Mouse (Mus musculus): ENCODE measurements around the gene D17H6S53E. TPM values are rescaled to one million over a fixed set of nuclear protein-coding genes. Genes with fewer than 3 reads are reported as not detected.

The D17H6S53E gene
- polyA plus RNA-seq, 1 experiment from 2014 or later: 15.4 TPM

- no peak for ATAC-seq
- H3K27me3 ChIP-seq (replicated peaks; ENCODE audit: control insufficient read depth, insufficient read depth, low read length): no peaks in the 10 kb centered on the region
- H3K4me3 ChIP-seq (ENCODE audit: low read length): peak overlapping the region; percentile 77; the same call in 1 of the 2 replicates
- peak overlapping the region; percentile 90; the same call in 1 of the 2 replicates for H3K4me2 ChIP-seq (ENCODE audit: low read depth, low read length)
- peaks cover 5% of the 10 kb centered on the region for H3K36me3 ChIP-seq (ENCODE audit: control insufficient read depth, insufficient read depth, low read length)
- H3K9me3 ChIP-seq (ENCODE audit: control insufficient read depth, low read length): no peaks in the 10 kb centered on the region
- 87% methylated on average over 1 of the region's 1 CpGs for WGBS
- H3K9ac ChIP-seq (ENCODE audit: low read depth, low read length): peak overlapping the region; percentile 91
- H3K27ac ChIP-seq (ENCODE audit: low read length): peak overlapping the region; percentile 94
- peaks cover 31% of the 10 kb centered on the region for H3K4me1 ChIP-seq (ENCODE audit: control insufficient read depth, insufficient read depth, low read length)
Observed at GRCm38 (mm10) chr17:35125081-35125480, 1.1 kb upstream of the D17H6S53E start.

- Histone ChIP-seq H3K27me3 (replicated peaks; ENCODE audit: control insufficient read depth, insufficient read depth, low read length) (no peaks in the 10 kb centered on the region), H3K4me2 (ENCODE audit: low read depth, low read length) (peak overlapping the region; percentile 90), H3K27ac (ENCODE audit: low read length) (peak overlapping the region; percentile 94), H3K4me3 (ENCODE audit: low read length) (peak overlapping the region; percentile 77), H3K9ac (ENCODE audit: low read depth, low read length) (peak overlapping the region; percentile 91), H3K4me1 (ENCODE audit: control insufficient read depth, insufficient read depth, low read length) (peaks cover 28% of the 10 kb centered on the region), H3K9me3 (ENCODE audit: control insufficient read depth, low read length) (no peaks in the 10 kb centered on the region), H3K36me3 (ENCODE audit: control insufficient read depth, insufficient read depth, low read length) (peaks cover 5% of the 10 kb centered on the region)
- ATAC-seq: no peak
- 12% methylated on average over 6 of the region's 6 CpGs for WGBS
Observed at GRCm38 (mm10) chr17:35125578-35125977, 595 bp upstream of the D17H6S53E start.

- Histone ChIP-seq H3K27ac (ENCODE audit: low read length) (peak overlapping the region; percentile 94), H3K36me3 (ENCODE audit: control insufficient read depth, insufficient read depth, low read length) (peaks cover 8% of the 10 kb centered on the region), H3K4me2 (ENCODE audit: low read depth, low read length) (peak overlapping the region; percentile 90), H3K27me3 (replicated peaks; ENCODE audit: control insufficient read depth, insufficient read depth, low read length) (no peaks in the 10 kb centered on the region), H3K9ac (ENCODE audit: low read depth, low read length) (peak overlapping the region; percentile 91), H3K4me1 (ENCODE audit: control insufficient read depth, insufficient read depth, low read length) (peaks cover 28% of the 10 kb centered on the region), H3K4me3 (ENCODE audit: low read length) (peak overlapping the region; percentile 77), H3K9me3 (ENCODE audit: control insufficient read depth, low read length) (no peaks in the 10 kb centered on the region)
- no peak for ATAC-seq
- WGBS: 57% methylated on average over 13 of the region's 13 CpGs
Observed at GRCm38 (mm10) chr17:35127017-35127416, 844 bp downstream of the D17H6S53E start.

- 66% methylated on average over 11 of the region's 11 CpGs for WGBS
- Histone ChIP-seq H3K36me3 (ENCODE audit: control insufficient read depth, insufficient read depth, low read length) (peaks cover 8% of the 10 kb centered on the region), H3K27me3 (replicated peaks; ENCODE audit: control insufficient read depth, insufficient read depth, low read length) (no peaks in the 10 kb centered on the region), H3K27ac (ENCODE audit: low read length) (no peak overlapping the region), H3K4me1 (ENCODE audit: control insufficient read depth, insufficient read depth, low read length) (peaks cover 28% of the 10 kb centered on the region), H3K9ac (ENCODE audit: low read depth, low read length) (no peak overlapping the region), H3K4me3 (ENCODE audit: low read length) (no peak overlapping the region), H3K9me3 (ENCODE audit: control insufficient read depth, low read length) (no peaks in the 10 kb centered on the region), H3K4me2 (ENCODE audit: low read depth, low read length) (no peak overlapping the region)
- no peak for ATAC-seq
Observed at GRCm38 (mm10) chr17:35128996-35129395, 2.8 kb downstream of the D17H6S53E start.

- H3K36me3 ChIP-seq (ENCODE audit: control insufficient read depth, insufficient read depth, low read length): peaks cover 8% of the 10 kb centered on the region
- ATAC-seq: no peak
- no peak overlapping the region for H3K9ac ChIP-seq (ENCODE audit: low read depth, low read length)
- peaks cover 18% of the 10 kb centered on the region for H3K4me1 ChIP-seq (ENCODE audit: control insufficient read depth, insufficient read depth, low read length)
- H3K9me3 ChIP-seq (ENCODE audit: control insufficient read depth, low read length): no peaks in the 10 kb centered on the region
- H3K27ac ChIP-seq (ENCODE audit: low read length): no peak overlapping the region
- WGBS: 84% methylated on average over 8 of the region's 8 CpGs
- no peak overlapping the region for H3K4me2 ChIP-seq (ENCODE audit: low read depth, low read length)
- no peak overlapping the region for H3K4me3 ChIP-seq (ENCODE audit: low read length)
- H3K27me3 ChIP-seq (replicated peaks; ENCODE audit: control insufficient read depth, insufficient read depth, low read length): no peaks in the 10 kb centered on the region
Observed at GRCm38 (mm10) chr17:35131038-35131437, 4.9 kb downstream of the D17H6S53E start.

- peaks cover 8% of the 10 kb centered on the region for H3K36me3 ChIP-seq (ENCODE audit: control insufficient read depth, insufficient read depth, low read length)
- no peak within 1 kb of the TSS for H3K9ac ChIP-seq (ENCODE audit: low read depth, low read length)
- no peaks in the 10 kb centered on the region for H3K9me3 ChIP-seq (ENCODE audit: control insufficient read depth, low read length)
- no peak within 1 kb of the TSS for H3K4me2 ChIP-seq (ENCODE audit: low read depth, low read length)
- no peak within 1 kb of the TSS for H3K4me3 ChIP-seq (ENCODE audit: low read length)
- H3K4me1 ChIP-seq (ENCODE audit: control insufficient read depth, insufficient read depth, low read length): peaks cover 19% of the 10 kb centered on the region
- ATAC-seq: no peak
- H3K27me3 ChIP-seq (replicated peaks; ENCODE audit: control insufficient read depth, insufficient read depth, low read length): no peaks in the 10 kb centered on the region
- H3K27ac ChIP-seq (ENCODE audit: low read length): no peak within 1 kb of the TSS
- 72% methylated on average over 15 of the region's 15 CpGs for WGBS
Observed at GRCm38 (mm10) chr17:35131500-35132173, 5.5 kb downstream of the D17H6S53E start, which contains the start of gene Apom. Apom (minus strand) TSS chr17:35132050.

GRCm38 (mm10) chr17:35132174-35132560 is 6.0 kb downstream of the D17H6S53E start:
- H3K4me3 ChIP-seq (ENCODE audit: low read length): no peak overlapping the region
- WGBS: 61% methylated on average over 3 of the region's 3 CpGs
- ATAC-seq: no peak
- peaks cover 8% of the 10 kb centered on the region for H3K36me3 ChIP-seq (ENCODE audit: control insufficient read depth, insufficient read depth, low read length)
- H3K4me1 ChIP-seq (ENCODE audit: control insufficient read depth, insufficient read depth, low read length): peaks cover 19% of the 10 kb centered on the region
- H3K27ac ChIP-seq (ENCODE audit: low read length): no peak overlapping the region
- no peaks in the 10 kb centered on the region for H3K9me3 ChIP-seq (ENCODE audit: control insufficient read depth, low read length)
- H3K4me2 ChIP-seq (ENCODE audit: low read depth, low read length): no peak overlapping the region
- no peak overlapping the region for H3K9ac ChIP-seq (ENCODE audit: low read depth, low read length)
- H3K27me3 ChIP-seq (replicated peaks; ENCODE audit: control insufficient read depth, insufficient read depth, low read length): no peaks in the 10 kb centered on the region

- peaks cover 3% of the 10 kb centered on the region; the same call in 1 of the 2 replicates for H3K36me3 ChIP-seq (ENCODE audit: control insufficient read depth, insufficient read depth, low read length)
- H3K27ac ChIP-seq (ENCODE audit: low read length): no peak overlapping the region
- 90% methylated on average over 7 of the region's 7 CpGs for WGBS
- no peak for ATAC-seq
- no peaks in the 10 kb centered on the region for H3K27me3 ChIP-seq (replicated peaks; ENCODE audit: control insufficient read depth, insufficient read depth, low read length)
- H3K4me1 ChIP-seq (ENCODE audit: control insufficient read depth, insufficient read depth, low read length): peaks cover 12% of the 10 kb centered on the region; the same call in 1 of the 2 replicates
- H3K4me3 ChIP-seq (ENCODE audit: low read length): no peak overlapping the region
- no peaks in the 10 kb centered on the region for H3K9me3 ChIP-seq (ENCODE audit: control insufficient read depth, low read length)
- H3K4me2 ChIP-seq (ENCODE audit: low read depth, low read length): no peak overlapping the region
- no peak overlapping the region for H3K9ac ChIP-seq (ENCODE audit: low read depth, low read length)
Observed at GRCm38 (mm10) chr17:35133517-35133916, 7.3 kb downstream of the D17H6S53E start.

- peak; percentile 95 for ATAC-seq
- WGBS: under 1% methylated on average over 65 of the region's 66 CpGs
- H3K4me3 ChIP-seq (ENCODE audit: low read length): peak within 1 kb of the TSS; percentile 71
Observed at GRCm38 (mm10) chr17:35134801-35135590, 8.8 kb downstream of the D17H6S53E start, which contains the start of gene Bag6. Bag6 (plus strand) TSS chr17:35135178.

More at GRCm38 (mm10) chr17:35134801-35135590, 8.8 kb downstream of the D17H6S53E start, which contains the start of gene Bag6:
- H3K27me3 ChIP-seq (replicated peaks; ENCODE audit: control insufficient read depth, insufficient read depth, low read length): no peaks in the 10 kb centered on the region
- H3K27ac ChIP-seq (ENCODE audit: low read length): peak within 1 kb of the TSS; percentile 84
- H3K4me1 ChIP-seq (ENCODE audit: control insufficient read depth, insufficient read depth, low read length): peaks cover 11% of the 10 kb centered on the region; the same call in 1 of the 2 replicates
- H3K9me3 ChIP-seq (ENCODE audit: control insufficient read depth, low read length): no peaks in the 10 kb centered on the region
- peak within 1 kb of the TSS; percentile 64 for H3K4me2 ChIP-seq (ENCODE audit: low read depth, low read length)
- H3K9ac ChIP-seq (ENCODE audit: low read depth, low read length): peak within 1 kb of the TSS; percentile 69
- peaks cover 8% of the 10 kb centered on the region for H3K36me3 ChIP-seq (ENCODE audit: control insufficient read depth, insufficient read depth, low read length)
